Mouse (Mus musculus): ENCODE results near the gene Sept7.
"Not testable (repeated sequence)": the region's sequence is repeated elsewhere in the genome, so short reads cannot be mapped to it uniquely, and the experiment has no call there.

GRCm38 (mm10) chr9:25241783-25242182, 10.5 kb upstream of the Sept7 start:
- TF ChIP-seq CTCF (IDR thresholded peaks at IDR 0.05 in 2 of 3, conservative IDR thresholded peaks at IDR 0.05 in 1 of 3; ENCODE audit: control insufficient read depth in 1 of 3, insufficient read depth in 1 of 3, low read depth in 2 of 3, low read length in 3 of 3, poor library complexity in 1 of 3, severe bottlenecking in 1 of 3); USF1 (IDR thresholded peaks at IDR 0.05; ENCODE audit: low read depth, low read length); EP300 (IDR thresholded peaks at IDR 0.05; ENCODE audit: low read depth in 1 of 2, low read length in 2 of 2); MYC (IDR thresholded peaks at IDR 0.05; ENCODE audit: low read depth, low read length); POLR2A (IDR thresholded peaks at IDR 0.05; ENCODE audit: control insufficient read depth in 1 of 2, insufficient read depth in 1 of 2, low read depth in 1 of 2, low read length in 2 of 2, poor library complexity in 1 of 2); POLR2AphosphoS2 (IDR thresholded peaks at IDR 0.05; ENCODE audit: low read length); SMC3 (IDR thresholded peaks at IDR 0.05; ENCODE audit: low read depth, low read length); GATA1 (IDR thresholded peaks at IDR 0.05; ENCODE audit: low read depth, low read length); MAFK (IDR thresholded peaks at IDR 0.05; ENCODE audit: borderline replicate concordance, low read depth, low read length); SIN3A (IDR thresholded peaks at IDR 0.05; ENCODE audit: low read length); HCFC1 (IDR thresholded peaks at IDR 0.05; ENCODE audit: low read depth, low read length); UBTF (IDR thresholded peaks at IDR 0.05; ENCODE audit: borderline replicate concordance, insufficient read depth, low read depth, low read length); POLR2AphosphoS5 (IDR thresholded peaks at IDR 0.05; ENCODE audit: borderline replicate concordance, low read depth, low read length); E2F4 (IDR thresholded peaks at IDR 0.05; ENCODE audit: borderline replicate concordance, low read depth, low read length): not testable (repeated sequence)

Data from MEL (cell line).